Mouse (Mus musculus): ENCODE results near the gene Prodh2. TPM values are rescaled to one million over a fixed set of nuclear protein-coding genes. Genes with fewer than 3 reads are reported as not detected.

Gene Prodh2
- polyA plus RNA-seq, 1 experiment from 2014 or later, result not detected

GRCm38 (mm10) chr7:30525954-30526353, 32.5 kb downstream of the Prodh2 start:
- no peak for ATAC-seq (ENCODE audit: insufficient number of reproducible peaks, insufficient read depth, low FRiP score, low read depth)
- 19% methylated on average over 10 of the region's 10 CpGs for WGBS
- no peak overlapping the region for H3K4me3 ChIP-seq (ENCODE audit: low read depth, low read length)
- no peaks in the 10 kb centered on the region for H3K9me3 ChIP-seq (ENCODE audit: control insufficient read depth, low read depth, low read length)
- peaks cover 39% of the 10 kb centered on the region; the same call in 1 of the 2 replicates for H3K36me3 ChIP-seq (ENCODE audit: control insufficient read depth, insufficient read depth, low read length)
- peaks cover 11% of the 10 kb centered on the region; the same call in 1 of the 2 replicates for H3K4me1 ChIP-seq (ENCODE audit: control insufficient read depth, insufficient read depth, low read length)
- peak overlapping the region; percentile 10; the same call in 1 of the 2 replicates for H3K4me2 ChIP-seq (replicated peaks; ENCODE audit: low read depth, low read length)
- no peaks in the 10 kb centered on the region for H3K27me3 ChIP-seq (ENCODE audit: control insufficient read depth, insufficient read depth, low read length)
- H3K27ac ChIP-seq (ENCODE audit: low read length), result 0 out of 2 replicates have a peak overlapping the region, but pooled peaks have one; percentile 62
- peak overlapping the region; percentile 11; the same call in 1 of the 2 replicates for H3K9ac ChIP-seq (replicated peaks; ENCODE audit: low read depth, low read length)

GRCm38 (mm10) chr7:30526399-30526798, 33.0 kb downstream of the Prodh2 start:
- H3K9ac ChIP-seq (replicated peaks; ENCODE audit: low read depth, low read length), result peak overlapping the region; percentile 11; the same call in 1 of the 2 replicates
- no peaks in the 10 kb centered on the region for H3K27me3 ChIP-seq (ENCODE audit: control insufficient read depth, insufficient read depth, low read length)
- H3K4me2 ChIP-seq (replicated peaks; ENCODE audit: low read depth, low read length), result peak overlapping the region; percentile 10; the same call in 1 of the 2 replicates
- WGBS, result 28% methylated on average over 17 of the region's 17 CpGs
- no peak overlapping the region for H3K4me3 ChIP-seq (ENCODE audit: low read depth, low read length)
- H3K27ac ChIP-seq (ENCODE audit: low read length), result 0 out of 2 replicates have a peak overlapping the region, but pooled peaks have one; percentile 62
- H3K36me3 ChIP-seq (ENCODE audit: control insufficient read depth, insufficient read depth, low read length), result peaks cover 43% of the 10 kb centered on the region; the same call in 1 of the 2 replicates
- no peaks in the 10 kb centered on the region for H3K9me3 ChIP-seq (ENCODE audit: control insufficient read depth, low read depth, low read length)
- H3K4me1 ChIP-seq (ENCODE audit: control insufficient read depth, insufficient read depth, low read length), result peaks cover 11% of the 10 kb centered on the region; the same call in 1 of the 2 replicates
- ATAC-seq (ENCODE audit: insufficient number of reproducible peaks, insufficient read depth, low FRiP score, low read depth), result no peak

DNA sequence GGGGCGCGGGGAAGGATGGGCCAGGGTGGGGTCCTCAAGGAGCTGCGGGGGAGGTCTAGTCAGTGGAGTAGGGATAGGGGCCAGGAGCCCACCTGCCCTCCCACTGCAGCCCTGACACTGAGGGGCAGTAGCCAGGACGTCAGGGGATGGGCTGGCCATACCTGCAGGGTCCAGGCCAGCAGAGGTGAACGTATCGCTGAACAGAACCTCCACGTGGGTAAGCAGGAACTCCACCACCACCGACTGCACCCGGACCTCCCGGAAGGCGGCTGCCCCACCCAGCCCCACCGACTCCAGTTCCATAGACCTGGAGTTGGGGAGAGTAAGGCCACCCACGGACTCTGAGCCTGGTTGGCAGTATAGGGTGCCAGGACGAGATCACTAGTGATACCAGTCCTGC, 33.6 kb downstream of the Prodh2 start:
- H3K4me2 ChIP-seq (replicated peaks; ENCODE audit: low read depth, low read length), result no peak overlapping the region; the same call in 1 of the 2 replicates
- no peak overlapping the region for H3K27ac ChIP-seq (ENCODE audit: low read length)
- H3K9me3 ChIP-seq (ENCODE audit: control insufficient read depth, low read depth, low read length), result no peaks in the 10 kb centered on the region
- no peak for ATAC-seq (ENCODE audit: insufficient number of reproducible peaks, insufficient read depth, low FRiP score, low read depth)
- H3K36me3 ChIP-seq (ENCODE audit: control insufficient read depth, insufficient read depth, low read length), result peaks cover 48% of the 10 kb centered on the region; the same call in 1 of the 2 replicates
- H3K4me3 ChIP-seq (ENCODE audit: low read depth, low read length), result no peak overlapping the region
- no peak overlapping the region; the same call in 1 of the 2 replicates for H3K9ac ChIP-seq (replicated peaks; ENCODE audit: low read depth, low read length)
- H3K27me3 ChIP-seq (ENCODE audit: control insufficient read depth, insufficient read depth, low read length), result no peaks in the 10 kb centered on the region
- WGBS, result 78% methylated on average over 14 of the region's 14 CpGs
- H3K4me1 ChIP-seq (ENCODE audit: control insufficient read depth, insufficient read depth, low read length), result peaks cover 11% of the 10 kb centered on the region; the same call in 1 of the 2 replicates

DNA sequence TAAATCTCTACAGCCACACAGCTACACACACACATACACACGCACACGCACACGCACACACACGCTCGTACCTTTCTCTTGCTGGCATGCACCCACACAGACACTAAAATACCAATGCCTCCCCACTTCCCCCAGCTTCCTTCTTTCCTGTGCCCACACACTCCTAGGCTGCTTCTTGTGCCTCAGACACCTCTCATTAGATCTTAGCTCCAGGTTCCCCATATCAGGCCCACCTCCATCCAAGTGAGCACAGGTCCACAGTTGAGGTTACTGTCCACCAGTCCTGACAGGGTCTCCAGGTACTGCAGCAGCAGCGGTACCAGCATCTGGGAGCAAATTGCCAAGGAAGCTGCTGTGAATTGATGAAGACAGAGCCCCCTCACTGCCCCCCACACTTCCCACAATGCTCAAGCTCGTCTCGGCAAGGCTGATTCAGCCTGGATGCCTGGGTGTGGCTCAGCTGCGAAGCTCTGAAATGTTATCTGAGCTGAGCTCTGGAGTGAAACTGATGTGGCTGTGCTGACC, 37.9 kb downstream of the Prodh2 start:
- H3K36me3 ChIP-seq (ENCODE audit: control insufficient read depth, insufficient read depth, low read length), result peaks cover 43% of the 10 kb centered on the region; the same call in 1 of the 2 replicates
- H3K27ac ChIP-seq (ENCODE audit: low read length), result no peak overlapping the region
- H3K4me3 ChIP-seq (ENCODE audit: low read depth, low read length), result no peak overlapping the region
- WGBS, result 80% methylated on average over 9 of the region's 9 CpGs
- no peak for ATAC-seq (ENCODE audit: insufficient number of reproducible peaks, insufficient read depth, low FRiP score, low read depth)
- no peaks in the 10 kb centered on the region for H3K27me3 ChIP-seq (ENCODE audit: control insufficient read depth, insufficient read depth, low read length)
- no peak overlapping the region for H3K9ac ChIP-seq (replicated peaks; ENCODE audit: low read depth, low read length)
- H3K9me3 ChIP-seq (ENCODE audit: control insufficient read depth, low read depth, low read length), result no peaks in the 10 kb centered on the region
- H3K4me1 ChIP-seq (ENCODE audit: control insufficient read depth, insufficient read depth, low read length), result peaks cover 19% of the 10 kb centered on the region
- no peak overlapping the region for H3K4me2 ChIP-seq (replicated peaks; ENCODE audit: low read depth, low read length)

GRCm38 (mm10) chr7:30532931-30533330, 39.5 kb downstream of the Prodh2 start:
- H3K27me3 ChIP-seq (ENCODE audit: control insufficient read depth, insufficient read depth, low read length), result no peaks in the 10 kb centered on the region
- H3K4me1 ChIP-seq (ENCODE audit: control insufficient read depth, insufficient read depth, low read length), result peaks cover 15% of the 10 kb centered on the region
- H3K4me2 ChIP-seq (replicated peaks; ENCODE audit: low read depth, low read length), result peak overlapping the region; percentile 92; the same call in 1 of the 2 replicates
- no peak overlapping the region for H3K4me3 ChIP-seq (ENCODE audit: low read depth, low read length)
- H3K9ac ChIP-seq (replicated peaks; ENCODE audit: low read depth, low read length), result no peak overlapping the region
- H3K36me3 ChIP-seq (ENCODE audit: control insufficient read depth, insufficient read depth, low read length), result peaks cover 39% of the 10 kb centered on the region; the same call in 1 of the 2 replicates
- no peak for ATAC-seq (ENCODE audit: insufficient number of reproducible peaks, insufficient read depth, low FRiP score, low read depth)
- H3K27ac ChIP-seq (ENCODE audit: low read length), result no peak overlapping the region
- no peaks in the 10 kb centered on the region for H3K9me3 ChIP-seq (ENCODE audit: control insufficient read depth, low read depth, low read length)
- 35% methylated on average over 8 of the region's 8 CpGs for WGBS

GRCm38 (mm10) chr7:30533941-30534632, 40.7 kb downstream of the Prodh2 start:
- Histone ChIP-seq H3K27me3 (ENCODE audit: control insufficient read depth, insufficient read depth, low read length) (no peaks in the 10 kb centered on the region), H3K36me3 (ENCODE audit: control insufficient read depth, insufficient read depth, low read length) (peaks cover 27% of the 10 kb centered on the region; the same call in 1 of the 2 replicates), H3K4me3 (ENCODE audit: low read depth, low read length) (peak overlapping the region; percentile 63), H3K9me3 (ENCODE audit: control insufficient read depth, low read depth, low read length) (no peaks in the 10 kb centered on the region), H3K4me2 (replicated peaks; ENCODE audit: low read depth, low read length) (peak overlapping the region; percentile 92), H3K27ac (ENCODE audit: low read length) (peak overlapping the region; percentile 15; the same call in 1 of the 2 replicates), H3K4me1 (ENCODE audit: control insufficient read depth, insufficient read depth, low read length) (peaks cover 15% of the 10 kb centered on the region), H3K9ac (replicated peaks; ENCODE audit: low read depth, low read length) (peak overlapping the region; percentile 58)
- 7% methylated on average over 26 of the region's 26 CpGs for WGBS
- ATAC-seq (ENCODE audit: insufficient number of reproducible peaks, insufficient read depth, low FRiP score, low read depth), result 0 out of 2 replicates have a peak, but pooled peaks have one; percentile 25

DNA sequence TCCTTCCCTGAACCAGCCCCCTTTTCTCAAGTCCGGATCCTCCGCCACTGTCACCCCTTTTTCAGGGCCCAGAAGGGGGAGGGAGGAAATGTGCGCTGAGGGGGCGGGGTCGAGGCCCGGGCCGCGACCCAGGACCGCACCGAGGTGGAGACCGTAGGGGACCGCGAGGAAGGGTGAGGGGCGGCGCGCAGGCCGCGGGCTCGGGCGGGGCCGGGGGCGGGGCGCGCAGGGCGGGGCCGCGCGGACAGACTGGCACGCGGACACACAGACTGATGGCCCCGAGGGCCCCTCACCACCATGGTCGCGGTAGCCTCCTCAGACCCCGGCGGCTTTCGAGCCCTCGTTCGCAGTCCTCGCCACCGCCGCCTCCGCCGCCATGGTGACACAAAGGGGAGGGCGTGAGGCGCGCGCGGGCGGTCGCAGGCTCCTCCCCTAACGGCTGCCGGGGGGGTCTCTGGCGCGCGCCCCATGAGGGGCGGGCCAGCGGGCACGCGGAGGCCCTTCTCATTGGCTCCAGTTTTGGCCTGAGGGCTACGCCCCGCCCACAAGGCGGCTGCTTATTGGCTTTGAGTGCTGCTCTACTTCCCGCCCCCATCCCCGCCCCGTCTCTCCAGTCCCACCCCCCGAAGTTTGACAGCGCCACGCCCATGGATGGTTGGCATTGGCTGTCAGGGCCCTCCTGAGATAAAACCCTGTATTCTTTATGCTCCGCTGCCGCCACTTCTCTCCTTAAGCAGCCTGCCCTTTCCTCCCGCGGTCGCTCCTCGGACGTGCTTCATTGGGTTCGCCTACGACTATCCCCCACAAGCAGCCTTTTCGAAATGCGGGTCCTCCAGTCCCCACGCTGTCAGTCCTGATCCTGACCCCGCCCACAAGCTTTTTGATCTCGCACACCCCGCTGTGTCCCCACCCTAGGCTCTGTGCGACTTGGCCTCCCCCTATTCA, 41.5 kb downstream of the Prodh2 start, which contains the start of gene Arhgap33:
Arhgap33 (minus strand) TSS at position 428 of the 945 bp plus-strand sequence.
- ATAC-seq (ENCODE audit: insufficient number of reproducible peaks, insufficient read depth, low FRiP score, low read depth), result peak; percentile 92

More for the DNA sequence above, 41.5 kb downstream of the Prodh2 start, which contains the start of gene Arhgap33:
- Histone ChIP-seq H3K27ac (ENCODE audit: low read length) (peak within 1 kb of the TSS; percentile 15; the same call in 1 of the 2 replicates), H3K27me3 (ENCODE audit: control insufficient read depth, insufficient read depth, low read length) (no peaks in the 10 kb centered on the region), H3K4me1 (ENCODE audit: control insufficient read depth, insufficient read depth, low read length) (peaks cover 15% of the 10 kb centered on the region), H3K4me3 (ENCODE audit: low read depth, low read length) (peak within 1 kb of the TSS; percentile 63), H3K4me2 (replicated peaks; ENCODE audit: low read depth, low read length) (peak within 1 kb of the TSS; percentile 92), H3K9ac (replicated peaks; ENCODE audit: low read depth, low read length) (peak within 1 kb of the TSS; percentile 58), H3K36me3 (ENCODE audit: control insufficient read depth, insufficient read depth, low read length) (peaks cover 23% of the 10 kb centered on the region; the same call in 1 of the 2 replicates), H3K9me3 (ENCODE audit: control insufficient read depth, low read depth, low read length) (no peaks in the 10 kb centered on the region)
- WGBS, result under 1% methylated on average over 63 of the region's 84 CpGs

Data from stomach, embryonic 14.5 days (tissue).